Mouse (Mus musculus) 3T3-L1 (cell line): ENCODE measurements around the gene Elk4.

Experiments used
- DNase-seq: peaks from one replicate; pipeline ENCODE4 v3.0.0-alpha.2; 2015; ENCODE audit warnings: low read depth, low spot score

The Elk4 gene

DNA sequence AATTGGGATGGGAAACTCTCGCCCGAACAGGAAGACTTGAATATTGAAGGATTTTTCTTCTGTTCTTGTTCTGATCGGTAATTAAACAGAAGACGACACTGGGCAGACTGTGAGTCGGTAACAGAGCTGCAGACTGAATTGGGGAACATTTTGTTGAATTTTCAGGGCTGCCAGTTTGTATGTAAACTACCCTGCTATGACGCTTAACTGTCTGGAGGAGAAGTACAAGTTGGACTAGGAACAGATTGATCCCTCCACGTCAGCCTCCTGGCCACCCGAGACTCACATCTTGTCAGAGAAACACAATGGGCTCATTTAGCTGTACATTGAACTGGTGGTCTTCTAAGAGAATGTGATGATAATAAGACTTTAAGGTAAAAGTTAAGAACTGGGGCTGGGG, 5.5 kb downstream of the Elk4 start:
- DNase-seq, result no peak

DNA sequence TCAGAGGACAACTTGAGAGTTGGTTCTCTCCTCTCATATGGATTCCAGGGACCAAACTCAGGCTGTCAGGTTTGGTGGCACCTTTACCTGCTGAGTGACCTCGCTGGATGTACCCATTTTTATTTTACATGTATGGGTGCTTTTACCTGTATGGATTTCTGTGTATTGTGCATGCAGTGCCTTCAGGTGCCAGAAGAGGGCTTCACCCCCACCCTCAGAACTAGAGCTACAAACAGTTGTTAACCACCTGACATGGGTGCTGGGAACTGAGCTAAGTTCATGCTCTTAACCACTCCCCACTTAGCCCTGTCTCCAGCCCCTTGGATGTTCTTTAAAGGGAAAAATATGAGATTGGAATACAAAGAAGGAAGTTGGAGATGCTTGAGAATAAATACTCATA, 7.4 kb downstream of the Elk4 start:
- peak; percentile 26 for DNase-seq

DNA sequence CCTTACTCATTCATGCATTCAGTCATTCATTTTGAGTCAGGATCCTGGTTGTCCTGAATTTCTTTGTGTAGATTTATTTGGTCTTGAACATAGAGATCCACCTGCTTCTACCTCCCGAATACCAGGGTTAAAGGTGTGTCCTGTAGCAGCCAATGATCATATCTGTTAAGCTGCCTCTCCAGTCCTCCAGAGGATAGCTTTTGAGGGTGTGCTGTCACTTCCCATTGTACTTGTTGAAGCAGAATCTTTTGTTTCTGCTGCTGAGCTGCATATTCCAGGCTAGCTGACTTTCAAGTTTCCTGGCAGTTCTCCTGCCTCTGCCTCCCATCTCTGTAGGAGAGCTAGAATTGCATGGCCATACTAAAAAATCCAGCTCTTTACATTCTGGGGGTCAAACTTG, 9.3 kb downstream of the Elk4 start:
- no peak for DNase-seq

DNA sequence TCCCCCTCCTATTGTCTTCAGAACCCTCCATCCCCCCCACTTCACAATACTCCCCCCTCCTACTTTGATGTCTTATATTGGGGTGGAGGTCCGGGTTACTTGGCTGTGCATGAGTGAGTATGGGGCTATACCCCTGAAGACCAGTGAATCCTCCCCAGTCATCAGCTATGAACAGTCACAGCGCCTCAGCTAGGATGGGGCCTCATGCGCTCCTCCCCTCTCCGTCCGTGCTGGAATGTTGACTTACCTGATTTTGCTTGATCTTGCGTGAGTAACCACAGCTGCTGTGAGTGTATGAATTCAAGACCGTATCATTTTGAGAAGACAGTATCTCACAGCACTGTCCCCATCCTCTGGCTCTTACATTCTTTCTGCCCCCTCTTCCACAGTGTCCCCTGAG, 12.5 kb downstream of the Elk4 start:
- no peak for DNase-seq

DNA sequence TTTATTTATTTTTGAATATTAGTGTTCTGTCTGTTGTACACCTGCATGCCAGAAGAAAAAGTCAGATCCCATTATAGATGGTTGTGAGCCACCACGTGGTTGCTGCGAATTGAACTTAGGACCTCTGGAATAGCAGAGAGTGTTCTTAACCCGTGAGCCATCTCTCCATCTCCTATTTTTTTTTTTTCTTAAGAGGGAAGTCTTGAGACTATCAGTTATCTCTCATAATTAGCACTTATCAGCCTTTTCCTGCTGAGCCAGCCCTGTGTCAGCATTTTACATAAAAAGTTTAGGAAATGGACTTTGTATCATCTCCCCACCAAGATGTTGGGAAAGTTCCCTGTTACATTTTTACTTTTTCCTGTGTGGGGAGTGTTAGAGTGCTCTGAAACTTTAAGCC, 14.7 kb downstream of the Elk4 start:
- DNase-seq, result no peak

DNA sequence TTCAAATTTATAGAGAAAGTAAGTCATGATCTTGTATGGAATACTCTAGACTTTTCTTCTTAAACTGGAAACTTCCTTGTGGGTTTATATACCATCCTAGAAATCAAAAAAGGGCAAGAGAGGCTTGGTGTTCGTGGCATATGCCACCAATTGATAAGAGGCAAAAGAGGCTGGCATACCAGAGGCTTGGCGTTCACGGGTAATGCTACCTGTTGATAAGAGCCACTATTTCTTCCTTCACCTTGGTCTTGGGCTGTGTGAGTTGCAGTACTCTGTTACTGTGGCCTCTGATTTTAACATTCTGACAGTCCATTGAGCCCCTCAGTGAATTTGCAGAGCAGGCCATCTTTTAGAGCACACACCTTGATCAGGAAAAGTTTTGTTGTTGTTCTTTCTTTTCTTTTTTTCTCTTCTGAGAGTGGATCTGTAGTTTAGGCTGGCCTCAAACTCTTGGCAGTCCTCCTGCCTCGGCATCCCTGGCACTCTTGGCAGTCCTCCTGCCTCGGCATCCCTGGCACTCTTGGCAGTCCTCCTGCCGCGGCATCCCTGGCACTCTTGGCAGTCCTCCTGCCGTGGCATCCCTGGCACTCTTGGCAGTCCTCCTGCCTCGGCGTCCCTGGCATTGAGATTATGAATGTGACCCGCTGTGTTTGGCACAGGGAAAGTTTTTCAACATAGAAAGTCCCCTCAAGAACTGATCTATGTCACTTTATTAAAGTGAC, 19.7 kb downstream of the Elk4 start:
- no peak for DNase-seq

DNA sequence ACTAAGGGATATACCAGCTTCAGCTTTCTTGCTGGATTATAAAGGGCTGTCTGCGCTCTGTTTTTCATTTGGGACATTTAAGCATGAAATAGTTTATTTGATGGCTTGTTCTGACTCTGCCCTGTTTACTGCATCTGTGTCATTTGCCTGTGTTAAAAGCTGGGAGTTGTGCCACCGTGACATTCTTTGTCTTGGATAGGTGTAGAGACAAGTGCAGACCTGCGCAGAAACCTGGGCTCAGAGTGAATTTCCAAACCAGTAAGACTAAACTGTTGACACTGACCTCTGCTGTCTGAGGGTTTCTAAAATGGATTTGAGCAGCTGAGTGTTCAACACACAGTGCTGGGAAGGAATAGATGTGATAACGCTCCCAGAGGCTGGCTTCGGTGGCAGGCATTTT, 20.6 kb downstream of the Elk4 start:
- DNase-seq, result no peak

DNA sequence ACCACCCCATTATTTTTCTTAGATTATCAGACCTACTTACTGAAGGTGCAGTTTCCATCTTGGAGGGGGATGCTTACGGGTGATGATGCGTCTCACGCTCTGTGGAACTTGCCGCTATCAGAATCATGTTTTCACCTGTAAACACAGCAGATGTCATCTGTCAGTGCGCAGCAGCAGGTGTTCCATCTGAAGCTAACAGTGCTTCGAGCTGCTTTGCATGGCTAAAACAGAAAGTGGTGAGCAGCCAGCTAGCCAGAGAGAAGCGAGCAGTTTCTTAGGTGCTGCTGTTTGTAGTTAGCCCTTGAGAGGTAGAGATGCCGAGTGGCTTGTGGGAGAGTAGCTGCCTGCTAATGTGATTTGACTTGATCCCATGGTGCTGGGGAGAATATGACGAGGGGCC, 21.0 kb downstream of the Elk4 start:
- DNase-seq, result no peak

DNA sequence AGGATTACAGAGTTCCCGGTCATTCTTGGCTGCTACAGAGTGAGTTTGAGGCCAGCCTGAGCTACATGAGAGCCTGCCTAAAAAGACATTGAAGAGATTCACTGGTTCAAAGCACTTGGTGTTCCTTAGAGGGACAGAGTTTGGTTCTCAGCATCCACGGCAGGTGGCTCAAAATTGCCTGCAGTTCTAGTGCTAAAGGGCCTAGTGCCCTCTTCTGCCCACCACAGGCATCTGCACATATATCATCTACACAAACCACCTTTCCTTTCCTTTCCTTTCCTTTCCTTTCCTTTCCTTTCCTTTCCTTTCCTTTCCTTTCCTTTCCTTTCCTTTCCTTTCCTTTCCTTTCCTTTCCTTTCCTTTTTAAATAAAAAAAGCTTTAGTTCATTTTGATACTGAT, 23.2 kb downstream of the Elk4 start:
- peak; percentile 13 for DNase-seq

DNA sequence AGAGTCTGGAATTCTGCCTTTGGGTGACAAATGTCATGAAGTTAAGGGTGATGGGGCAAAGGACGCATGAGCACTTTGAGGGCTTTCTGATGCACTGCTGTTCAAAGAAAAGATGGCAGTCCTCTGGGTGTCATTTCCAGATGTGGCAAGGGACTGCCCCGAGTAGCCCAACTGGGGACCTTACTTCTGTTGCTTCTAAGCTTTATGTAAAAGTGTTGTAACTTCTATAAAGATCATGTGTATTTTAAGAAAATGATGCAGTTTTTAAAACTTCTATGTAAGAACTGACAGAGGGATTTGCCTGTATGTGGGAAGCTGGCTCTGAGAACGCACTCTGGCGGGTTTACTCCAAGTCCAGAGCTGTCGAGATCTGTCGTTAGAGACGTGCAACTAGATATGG, 24.8 kb downstream of the Elk4 start:
- no peak for DNase-seq

DNA sequence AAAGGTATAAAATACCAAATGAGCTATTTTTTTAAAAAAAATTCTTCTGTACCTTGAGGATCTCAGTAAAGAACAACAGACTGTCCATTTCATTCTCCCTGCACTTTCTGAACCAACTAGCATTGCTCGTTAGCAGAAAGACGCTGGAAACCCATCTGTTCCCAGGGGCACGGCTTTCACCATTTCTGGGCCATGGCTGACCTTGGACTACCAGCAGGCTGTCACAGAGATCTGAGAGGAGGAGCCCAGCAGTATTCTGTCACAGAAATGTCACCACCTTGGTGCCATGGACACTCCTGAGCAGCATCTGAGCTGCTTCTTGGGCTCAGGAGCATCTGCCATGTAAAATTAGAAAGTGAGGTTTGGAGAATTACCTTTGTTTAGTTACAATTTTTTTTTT, 30.3 kb downstream of the Elk4 start:
- no peak for DNase-seq

DNA sequence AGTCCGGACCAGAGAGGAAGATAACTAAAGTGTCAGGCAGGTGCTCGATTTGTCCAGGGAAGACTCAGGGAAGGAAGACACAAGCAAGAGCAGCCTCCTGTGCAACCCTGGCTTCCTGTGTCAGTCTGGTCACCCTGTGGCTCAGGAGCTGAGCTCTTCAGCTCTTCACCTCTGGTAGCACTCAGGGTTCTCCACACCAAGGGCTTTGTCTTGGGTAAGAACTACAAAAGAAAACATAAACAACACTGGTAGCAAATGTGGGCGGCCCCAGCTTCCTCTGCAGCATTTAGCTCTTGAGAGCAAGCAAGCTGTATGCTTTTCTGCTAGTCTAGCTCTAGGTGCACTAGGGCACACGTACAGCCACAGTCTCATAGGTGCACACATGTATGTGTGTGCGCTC, 31.3 kb downstream of the Elk4 start:
- DNase-seq, result no peak

DNA sequence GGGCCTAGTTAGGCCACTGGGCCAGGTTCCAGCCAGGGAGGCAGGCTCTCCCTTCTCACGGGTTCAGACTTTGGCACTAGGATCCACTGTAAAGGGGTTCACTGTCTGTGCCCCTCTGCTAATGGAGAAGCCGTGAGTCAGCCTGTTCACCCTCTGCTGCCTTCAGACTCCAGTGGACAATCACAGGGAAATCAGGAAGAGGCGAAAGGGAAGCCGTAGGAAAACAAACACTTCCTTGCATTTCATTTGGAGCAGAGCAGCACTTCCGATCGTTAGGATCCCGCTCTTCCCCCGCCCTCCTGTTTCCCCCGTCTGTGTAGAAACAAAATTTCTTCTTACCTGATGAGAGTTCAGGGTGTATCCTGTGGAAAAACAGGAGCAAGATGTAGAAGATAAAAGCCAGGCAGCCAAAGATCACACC, 32.8 kb downstream of the Elk4 start:
- DNase-seq, result no peak

DNA sequence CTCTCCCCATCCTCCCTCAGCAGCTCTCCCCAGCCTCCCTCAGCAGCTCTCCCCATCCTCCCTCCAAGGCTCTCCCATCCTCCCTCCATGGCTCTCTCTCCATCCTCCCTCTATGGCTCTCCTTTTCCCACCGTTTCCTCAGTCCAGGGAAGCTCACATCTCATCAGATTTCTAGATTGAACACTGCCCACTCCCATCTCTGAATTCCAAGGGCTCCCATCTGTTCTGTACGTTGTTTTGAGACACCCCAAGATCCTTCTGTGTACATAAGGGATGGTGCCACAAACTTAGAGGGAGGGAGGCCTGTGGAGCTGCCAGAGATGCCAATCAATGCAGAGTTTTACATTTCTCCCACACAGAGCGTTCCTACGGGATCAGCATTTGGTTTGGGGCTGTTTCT, 36.4 kb downstream of the Elk4 start:
- DNase-seq, result no peak

DNA sequence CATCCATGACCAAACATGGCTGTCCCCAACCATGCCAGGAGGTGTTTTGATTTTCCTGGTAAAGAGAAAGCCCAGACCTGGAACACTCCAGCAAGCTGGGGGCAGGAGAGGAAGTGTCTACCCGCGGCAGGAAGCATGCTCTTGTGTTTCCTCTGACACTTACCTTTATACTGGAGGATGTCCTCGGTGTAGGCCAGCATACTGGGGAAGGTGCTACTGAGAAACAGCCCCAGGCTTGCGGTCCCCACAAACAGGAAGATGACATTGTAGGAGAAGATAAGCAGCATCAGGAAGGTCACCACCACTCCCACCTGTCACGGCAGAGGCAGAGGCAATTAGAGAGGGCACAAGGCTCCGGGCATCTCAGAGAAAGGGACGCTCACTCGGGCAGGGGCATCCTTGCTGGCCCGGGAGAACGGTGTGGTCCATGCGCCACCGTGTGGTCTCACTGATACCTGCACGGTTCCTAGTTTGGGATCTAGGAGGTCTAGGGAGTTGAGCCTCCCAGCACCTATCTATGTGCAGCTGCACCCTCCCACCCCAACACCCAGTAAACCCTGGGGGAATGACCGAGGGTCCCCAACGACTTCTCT, 38.8 kb downstream of the Elk4 start:
- peak; percentile 76 for DNase-seq

DNA sequence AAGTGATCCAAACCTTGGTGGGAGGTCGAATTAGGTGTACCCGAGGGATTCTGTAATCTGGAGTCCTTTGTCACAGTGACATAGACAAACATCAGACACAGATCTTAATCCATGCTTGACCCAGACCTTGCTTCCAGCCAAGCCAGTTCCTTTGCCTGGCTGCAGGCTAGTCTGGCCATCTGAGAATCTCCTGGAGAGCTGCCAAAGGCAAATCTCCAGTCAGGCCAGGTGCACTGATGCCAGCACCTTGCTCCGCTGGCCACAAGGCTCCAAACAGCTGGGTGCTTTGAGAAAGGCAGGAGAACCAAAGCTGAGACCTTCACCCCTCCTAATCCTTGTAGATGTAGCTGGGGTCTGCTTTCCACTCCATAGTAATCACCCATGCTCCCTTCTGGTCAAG, 44.3 kb downstream of the Elk4 start:
- DNase-seq, result no peak

DNA sequence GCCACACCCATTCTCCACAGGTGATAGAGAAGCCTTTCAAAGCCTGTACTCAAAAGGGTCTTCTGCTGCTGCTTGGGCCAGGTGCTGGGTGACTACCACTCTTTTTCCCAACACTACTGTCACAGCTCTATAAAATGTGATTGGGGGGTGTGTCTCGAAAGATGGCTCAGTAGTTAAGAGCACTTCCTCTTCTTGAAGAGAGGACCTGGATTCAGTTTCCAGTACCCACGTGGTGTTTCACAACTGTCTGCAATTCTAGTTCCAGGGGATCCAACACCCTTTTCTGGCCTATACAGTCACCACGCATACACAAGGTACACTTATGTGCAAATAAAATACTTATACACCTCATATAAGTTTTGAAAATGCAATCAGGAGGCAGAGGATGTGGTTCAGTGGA, 47.0 kb downstream of the Elk4 start:
- DNase-seq, result no peak

DNA sequence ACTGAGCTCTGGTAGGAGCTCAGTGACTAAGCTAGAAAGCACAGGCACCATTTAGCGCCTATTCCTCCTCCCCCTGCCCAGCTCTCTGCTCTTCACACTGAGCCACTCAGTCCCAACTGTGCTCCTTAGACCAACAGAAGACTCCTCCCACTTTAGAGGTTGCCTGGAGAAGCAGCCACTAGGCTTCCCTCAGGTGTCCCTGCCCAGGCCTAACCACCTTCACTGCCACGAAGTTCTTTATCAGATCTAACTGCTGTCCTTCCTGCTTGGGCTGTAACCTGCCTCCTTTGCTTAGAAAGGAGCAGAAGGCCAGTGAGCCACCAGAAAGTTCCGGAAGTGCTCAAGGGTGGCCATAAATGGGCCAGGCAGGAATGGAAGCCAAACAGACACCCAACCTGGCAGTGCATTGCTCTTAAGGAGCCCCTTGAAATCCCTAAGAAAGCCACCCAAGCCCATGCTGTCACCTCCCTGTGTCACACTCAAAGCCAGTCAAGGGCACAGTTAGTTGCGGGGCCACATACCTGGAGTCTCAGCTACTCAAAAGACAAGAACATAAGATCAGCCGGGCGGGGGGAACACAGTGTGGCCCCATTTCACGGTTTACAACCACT, 47.8 kb downstream of the Elk4 start:
- no peak for DNase-seq

DNA sequence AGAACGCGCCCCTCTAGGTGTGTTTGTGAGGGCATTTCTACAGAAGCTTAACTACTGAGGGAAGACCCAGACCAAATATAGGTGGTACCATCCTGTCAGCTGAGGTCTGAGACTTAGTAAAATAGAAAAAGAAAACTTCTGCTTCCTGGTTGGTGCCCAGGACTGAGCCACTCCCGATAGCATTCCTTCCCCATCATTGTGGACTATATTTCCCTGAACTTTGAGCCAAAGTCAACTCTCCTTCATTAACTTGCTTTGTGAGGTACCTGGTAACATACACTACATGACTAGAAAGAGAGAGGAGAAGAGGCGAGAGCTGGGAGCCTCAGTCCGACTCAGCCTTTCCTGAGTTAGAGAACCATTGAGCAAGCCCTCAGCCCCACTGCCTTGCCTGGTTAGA, 51.2 kb downstream of the Elk4 start:
- DNase-seq, result no peak

DNA sequence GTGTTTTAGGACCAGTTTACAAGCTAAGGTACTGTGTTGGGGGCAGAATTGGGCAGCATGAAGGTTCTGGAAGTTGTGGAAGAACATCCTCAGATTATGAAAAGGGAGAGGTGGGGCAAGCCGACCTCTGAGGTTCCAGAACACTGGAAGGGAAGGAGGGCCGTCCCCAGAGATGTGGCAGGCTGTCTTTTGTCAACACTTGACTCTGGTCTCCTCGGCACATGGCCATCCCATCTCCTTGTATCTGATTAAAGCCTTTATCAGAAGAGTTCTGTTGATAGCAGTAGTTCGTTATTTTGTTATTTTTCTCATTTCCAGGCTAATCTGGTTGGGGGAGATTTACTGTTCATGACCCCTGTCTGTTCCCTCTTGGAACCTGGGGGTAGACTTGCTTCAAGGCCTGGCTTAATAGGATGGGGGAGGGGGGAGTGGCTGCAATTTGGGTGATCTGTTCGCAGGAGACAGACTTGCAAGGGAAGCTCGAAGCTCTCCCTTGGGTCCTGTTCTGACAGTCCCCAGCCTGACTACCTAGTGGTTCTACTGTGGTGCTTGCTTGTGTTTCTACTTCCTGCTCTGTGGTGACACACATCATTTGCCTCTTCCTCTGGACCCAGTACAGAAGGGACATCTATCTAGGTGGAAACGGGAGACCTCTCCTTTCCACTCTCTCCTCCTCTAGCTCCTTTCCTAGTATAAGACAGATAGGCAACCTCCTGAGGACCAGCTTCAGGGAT, 52.8 kb downstream of the Elk4 start:
- no peak for DNase-seq

DNA sequence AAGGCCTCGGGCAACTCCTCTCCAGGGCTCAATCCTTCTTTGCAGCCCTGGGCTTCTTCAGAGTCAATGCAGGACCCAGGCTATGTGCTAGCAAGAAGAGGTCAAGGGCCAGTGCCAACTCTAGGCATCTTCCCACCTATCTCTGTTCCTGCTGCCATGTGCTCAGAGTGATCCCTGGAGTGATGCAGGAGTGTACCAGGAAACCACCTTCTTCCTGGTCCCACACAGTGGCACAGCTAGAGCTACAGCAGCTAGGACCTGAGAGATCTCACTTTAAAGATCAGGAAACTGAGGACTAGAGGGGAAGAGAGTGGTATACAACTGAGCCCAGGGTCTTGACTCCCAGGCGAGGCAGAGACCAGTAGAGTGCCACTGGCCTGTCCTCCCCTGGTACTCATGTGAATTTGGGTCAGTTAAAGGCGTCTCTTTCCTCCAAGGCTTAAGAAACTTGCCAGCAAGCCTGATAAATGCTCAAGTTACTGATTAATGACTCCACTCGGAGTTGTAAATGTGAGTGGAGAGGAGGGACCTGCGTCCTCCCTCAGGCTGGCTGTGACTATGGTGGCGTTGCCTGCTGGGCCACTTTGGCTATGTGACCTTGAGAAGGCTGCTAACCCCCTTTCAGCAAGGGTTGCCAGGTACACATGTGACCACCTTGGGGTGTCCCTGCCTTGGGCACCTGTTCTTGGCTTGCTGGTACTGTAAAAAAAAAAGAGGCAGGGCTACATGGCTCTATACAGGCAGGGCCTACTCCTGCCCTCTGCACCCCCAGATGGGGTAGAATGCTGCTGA, 54.5 kb downstream of the Elk4 start:
- no peak for DNase-seq

DNA sequence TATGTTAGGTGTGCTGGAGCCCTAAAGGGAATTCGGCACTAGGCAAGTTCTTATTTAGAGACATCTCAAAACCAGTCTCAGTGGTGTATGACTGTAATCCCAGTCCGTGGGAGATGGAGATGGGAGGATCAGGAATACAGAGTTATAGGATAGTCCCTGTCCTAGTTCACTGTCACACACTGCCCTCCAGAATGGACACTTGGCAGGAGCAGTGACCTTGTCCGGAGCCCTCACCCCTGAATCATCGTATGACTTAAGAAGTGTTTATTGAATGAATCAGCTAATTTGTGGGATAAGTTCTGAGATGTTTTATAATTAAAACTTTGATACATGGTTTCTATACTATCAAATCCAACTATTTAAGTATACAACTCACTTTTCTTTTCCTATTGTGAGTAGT, 55.7 kb downstream of the Elk4 start:
- DNase-seq, result no peak
